8 mouse cellular contexts compared by ENCODE assay signal in genomic region chr17:36835591-36836426, GRCm38 (mm10). TPM values are rescaled to one million over a fixed set of nuclear protein-coding genes. Genes with fewer than 3 reads are reported as not detected.
DNase-seq lines count a peak whose midpoint lies in the region; ATAC-seq lines count a peak whose summit lies in the region.

No protein-coding gene starts in this region.

- H3K9ac ChIP-seq in hindbrain, embryonic 12.5 days: peak overlapping the region; percentile 18; the same call in 1 of the 2 replicates

- H3K27me3 ChIP-seq in hindbrain, embryonic 12.5 days: no peaks in the 10 kb centered on the region

- no peaks in the 10 kb centered on the region for H3K36me3 ChIP-seq in hindbrain, embryonic 12.5 days

- ATAC-seq in hindbrain, embryonic 12.5 days (ENCODE audit: low FRiP score): no peak

- peak overlapping the region; percentile 79; the same call in 1 of the 2 replicates for H3K4me3 ChIP-seq in hindbrain, embryonic 12.5 days

- WGBS in hindbrain, embryonic 12.5 days: 32% methylated on average over 12 of the region's 12 CpGs

- H3K9me3 ChIP-seq in hindbrain, embryonic 12.5 days (replicated peaks): no peaks in the 10 kb centered on the region

- peak overlapping the region; percentile 61 for H3K4me2 ChIP-seq in hindbrain, embryonic 12.5 days (replicated peaks)

- DNase-seq in T-cell, adult 2 months (ENCODE audit: low spot score): peak; percentile 67
- peak; percentile 52 to 66 for DNase-seq in cerebellum, postnatal 10 days
- peak; percentile 45 to 49 for DNase-seq in frontal cortex, postnatal 14 days (ENCODE audit: low spot score in 2 of 2)
- DNase-seq in layer of hippocampus, postnatal 14 days (ENCODE audit: low spot score in 2 of 2): peak; percentile 17 to 34
- peak; percentile 68 for DNase-seq in lung, postnatal 25 days (ENCODE audit: low spot score)
- peak; percentile 54 to 55 for DNase-seq in right cerebral cortex, adult 2 months (ENCODE audit: low spot score in 2 of 2)
- DNase-seq in urinary bladder, postnatal 4 days (ENCODE audit: low spot score in 2 of 2): peak; percentile 45 to 67

- peak overlapping the region; percentile 93 for H3K27ac ChIP-seq in hindbrain, embryonic 12.5 days

- peaks cover 15% of the 10 kb centered on the region for H3K4me1 ChIP-seq in hindbrain, embryonic 12.5 days

RNA-seq across cellular contexts. Expression of gene Trim26, which starts 1.1 kb away (rescaled TPM):
- polyA plus RNA-seq in hindbrain, embryonic 12.5 days (2016; fragmentation: Nextera tagmentation; extraction: Ambion mirVana): 49.8 and 56.4 TPM in 2 replicates
- total RNA-seq in layer of hippocampus, postnatal 14 days (2021): 10 to 100 TPM; 23.5 to 27.1 TPM

RNA-seq across cellular contexts. Expression of gene H2-M10.6, which starts 23.8 kb away (rescaled TPM):
- not detected in 2 replicates for polyA plus RNA-seq in hindbrain, embryonic 12.5 days (2016; fragmentation: Nextera tagmentation; extraction: Ambion mirVana)
- not detected for total RNA-seq in layer of hippocampus, postnatal 14 days (2021)

RNA-seq across cellular contexts. Expression of gene Trim15, which starts 31.2 kb away (rescaled TPM):
- polyA plus RNA-seq in hindbrain, embryonic 12.5 days (2016; fragmentation: Nextera tagmentation; extraction: Ambion mirVana): 0.37 and 0.42 TPM in 2 replicates
- total RNA-seq in layer of hippocampus, postnatal 14 days (2021): not detected

RNA-seq across cellular contexts. Expression of gene Trim10, which starts 33.6 kb away (rescaled TPM):
- polyA plus RNA-seq in hindbrain, embryonic 12.5 days (2016; fragmentation: Nextera tagmentation; extraction: Ambion mirVana): 7.5 and 8.4 TPM in 2 replicates
- not detected for total RNA-seq in layer of hippocampus, postnatal 14 days (2021)

RNA-seq across cellular contexts. Expression of gene Trim40, which starts 54.1 kb away (rescaled TPM):
- polyA plus RNA-seq in hindbrain, embryonic 12.5 days (2016; fragmentation: Nextera tagmentation; extraction: Ambion mirVana): not detected in 2 replicates
- not detected for total RNA-seq in layer of hippocampus, postnatal 14 days (2021)
